18 mouse cellular contexts compared by ENCODE assay signal in the genomic region with DNA sequence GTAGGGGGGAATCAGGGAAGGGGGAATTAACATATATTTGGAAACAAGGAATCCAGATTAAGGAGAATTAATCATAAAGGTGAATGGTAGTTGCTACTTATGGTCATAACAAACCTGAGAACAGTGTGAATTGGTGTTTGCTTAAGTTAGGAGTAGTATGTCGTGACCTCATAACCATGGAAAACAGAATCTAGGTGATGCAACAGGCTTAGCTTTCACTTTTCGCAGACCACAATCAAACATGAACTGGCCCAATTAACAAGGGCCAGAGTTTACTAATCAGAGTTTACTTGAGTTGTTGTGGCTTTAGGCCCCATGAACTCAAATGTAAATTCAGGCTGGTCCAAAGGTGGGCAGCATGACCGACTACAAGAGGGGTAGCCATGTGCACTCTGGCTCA.
"Had no signal": no experiment of that assay in that cellular context is flagged by ENCODE, and none has a peak within 500 bp of the region (broad histone marks: within the 10 kb centered on the region; RNA-seq: fewer than 3 reads in every experiment).

No protein-coding gene starts in this region.

- H3K4me1 ChIP-seq: midbrain, embryonic 10.5 days; midbrain, embryonic 12.5 days; neural tube, embryonic 13.5 days; neural tube, embryonic 15.5 days; stomach, embryonic 15.5 days had no signal

- H3K27ac ChIP-seq: liver, embryonic 14.5 days; lung, embryonic 15.5 days; macrophage; midbrain, embryonic 10.5 days; midbrain, embryonic 12.5 days; neural tube, embryonic 13.5 days; neural tube, embryonic 15.5 days; stomach, embryonic 15.5 days; stomach, postnatal 0 days had no signal

- H3K4me3 ChIP-seq: lung, embryonic 15.5 days; midbrain, embryonic 10.5 days; midbrain, embryonic 12.5 days; myocyte; neural tube, embryonic 13.5 days; neural tube, embryonic 15.5 days; stomach, embryonic 15.5 days had no signal

- DNase-seq: lung, adult 2 months; lung, postnatal 10 days; midbrain, embryonic 14.5 days; right cerebral cortex, postnatal 14 days; thymus, adult 2 months; thymus, postnatal 25 days; thymus, postnatal 4 days had no signal

- H3K4me2 ChIP-seq: lung, embryonic 15.5 days; midbrain, embryonic 12.5 days; neural tube, embryonic 13.5 days; neural tube, embryonic 15.5 days; stomach, embryonic 15.5 days had no signal

- H3K27me3 ChIP-seq: lung, embryonic 15.5 days; midbrain, embryonic 12.5 days; neural tube, embryonic 13.5 days; neural tube, embryonic 15.5 days; stomach, embryonic 15.5 days had no signal

- H3K9me3 ChIP-seq: lung, embryonic 15.5 days; midbrain, embryonic 10.5 days; midbrain, embryonic 12.5 days; neural tube, embryonic 13.5 days; neural tube, embryonic 15.5 days; stomach, embryonic 15.5 days had no signal

- ATAC-seq: midbrain, embryonic 16.5 days had no signal

- H3K9ac ChIP-seq: liver, embryonic 14.5 days; lung, embryonic 15.5 days; midbrain, embryonic 12.5 days; neural tube, embryonic 13.5 days; neural tube, embryonic 15.5 days; stomach, embryonic 15.5 days had no signal
